Mouse (Mus musculus) heart, adult 11 months (tissue): ENCODE results near the gene Lrp8.

ENCODE experiments used
- DNase-seq: peaks from one replicate; pipeline ENCODE4 v3.0.0; 2022

The Lrp8 gene

DNA sequence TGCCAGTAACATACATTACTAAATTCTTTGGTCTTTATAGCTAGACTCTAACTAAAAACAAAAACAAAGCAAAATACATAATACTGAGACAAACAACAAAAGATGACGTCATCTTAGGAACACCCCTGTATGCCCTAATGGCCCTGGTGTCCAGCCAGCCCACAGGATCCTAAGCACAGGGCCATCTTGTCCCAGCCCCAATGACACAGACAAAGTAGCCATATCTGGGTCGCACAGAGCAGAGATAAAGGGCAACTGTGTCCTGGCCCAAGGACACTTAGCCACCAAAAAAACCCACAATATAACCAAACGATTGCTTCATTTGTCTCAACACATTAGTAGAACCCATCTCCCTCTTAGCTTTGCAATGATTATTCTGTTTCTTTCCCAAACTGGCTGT is 8.9 kb downstream of the Lrp8 start:
- DNase-seq = no peak

DNA sequence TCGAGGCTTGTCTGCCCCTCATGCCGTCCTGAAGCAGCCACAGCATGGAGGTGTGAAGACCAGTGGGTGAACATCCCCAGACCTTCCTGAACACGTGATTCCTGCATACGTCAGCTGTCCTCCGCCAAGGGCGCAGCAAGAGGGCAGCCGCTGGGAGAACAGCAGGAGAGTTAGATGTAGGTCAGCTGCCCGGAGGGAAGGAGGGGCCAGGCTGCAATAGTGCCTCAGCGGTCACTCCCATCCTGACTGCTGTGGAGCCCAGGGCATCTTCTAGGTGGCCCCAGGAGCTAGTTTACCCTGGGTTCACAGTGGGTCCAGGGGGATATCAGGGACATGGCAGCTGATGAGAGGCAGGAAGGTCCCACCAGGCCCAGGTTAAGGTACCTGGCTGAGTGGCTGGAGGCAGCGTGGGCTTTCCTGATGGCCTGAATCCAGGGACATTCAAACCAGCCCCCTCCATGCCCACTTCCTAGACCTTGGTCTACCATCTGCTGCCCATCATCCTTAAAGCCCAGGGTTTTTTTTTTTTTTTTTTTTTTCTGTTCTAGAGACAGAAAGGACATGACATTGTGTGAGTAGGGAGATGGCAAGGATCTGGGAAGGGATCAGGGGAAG is 9.8 kb downstream of the Lrp8 start:
- no peak for DNase-seq

DNA sequence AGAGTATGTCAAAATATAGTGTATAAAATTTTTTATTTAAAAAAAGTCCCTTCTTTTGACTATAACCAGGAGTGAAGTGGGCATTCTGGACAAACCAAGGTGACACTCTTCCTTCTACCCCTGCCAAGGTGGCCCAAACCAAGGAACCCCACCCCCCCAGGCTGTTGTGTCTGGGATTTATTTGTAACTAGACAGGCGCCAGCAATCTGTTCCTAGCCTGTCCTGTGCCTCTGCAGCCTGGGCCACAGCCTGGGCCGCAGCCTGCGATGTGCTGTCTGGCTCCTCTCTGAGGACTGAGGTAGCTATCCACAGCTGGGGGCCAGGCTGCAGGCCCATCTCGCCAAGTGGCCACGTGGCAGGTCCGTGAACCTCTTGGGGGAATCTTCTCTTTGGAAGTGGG is 10.3 kb downstream of the Lrp8 start:
- DNase-seq = no peak

DNA sequence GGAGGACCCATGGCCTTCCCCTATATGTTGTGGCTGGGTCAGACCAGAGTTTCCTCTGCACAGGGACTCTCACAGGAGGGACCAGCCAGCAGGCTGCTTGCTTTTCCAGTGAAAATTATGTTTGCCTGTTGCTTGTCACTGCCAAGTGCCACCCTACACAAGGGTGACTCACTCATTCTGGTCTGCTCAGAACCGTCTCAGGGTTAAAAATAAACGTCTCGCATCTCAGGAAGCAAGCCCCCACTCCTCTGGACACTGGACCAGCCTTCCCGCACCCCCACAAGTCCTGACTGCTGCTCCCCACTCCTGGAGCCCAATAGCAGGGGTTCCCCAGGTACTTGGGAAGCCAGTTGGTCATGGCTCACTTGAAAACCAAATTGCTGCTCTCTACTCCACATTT is 14.4 kb downstream of the Lrp8 start:
- no peak for DNase-seq

DNA sequence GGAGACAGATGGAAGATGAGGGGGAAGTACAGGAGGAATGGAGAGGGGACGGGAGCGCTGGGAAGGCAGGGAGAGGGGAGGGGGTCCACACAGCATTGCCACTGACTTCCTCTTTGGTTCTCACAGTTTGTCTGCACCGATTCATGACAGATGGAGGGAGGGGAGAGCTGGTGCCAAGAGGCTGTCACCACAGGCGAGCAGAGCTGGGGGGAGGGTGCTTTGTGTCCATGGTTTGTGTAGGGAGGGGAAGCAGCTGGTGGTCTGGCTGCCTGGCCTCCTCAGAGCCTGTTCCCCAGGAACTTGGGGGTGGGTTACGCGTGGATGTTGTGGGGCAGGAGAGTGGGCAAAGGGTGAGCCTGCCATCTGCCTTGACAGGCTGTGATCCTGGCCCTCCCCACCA is 15.4 kb downstream of the Lrp8 start:
- DNase-seq = no peak

DNA sequence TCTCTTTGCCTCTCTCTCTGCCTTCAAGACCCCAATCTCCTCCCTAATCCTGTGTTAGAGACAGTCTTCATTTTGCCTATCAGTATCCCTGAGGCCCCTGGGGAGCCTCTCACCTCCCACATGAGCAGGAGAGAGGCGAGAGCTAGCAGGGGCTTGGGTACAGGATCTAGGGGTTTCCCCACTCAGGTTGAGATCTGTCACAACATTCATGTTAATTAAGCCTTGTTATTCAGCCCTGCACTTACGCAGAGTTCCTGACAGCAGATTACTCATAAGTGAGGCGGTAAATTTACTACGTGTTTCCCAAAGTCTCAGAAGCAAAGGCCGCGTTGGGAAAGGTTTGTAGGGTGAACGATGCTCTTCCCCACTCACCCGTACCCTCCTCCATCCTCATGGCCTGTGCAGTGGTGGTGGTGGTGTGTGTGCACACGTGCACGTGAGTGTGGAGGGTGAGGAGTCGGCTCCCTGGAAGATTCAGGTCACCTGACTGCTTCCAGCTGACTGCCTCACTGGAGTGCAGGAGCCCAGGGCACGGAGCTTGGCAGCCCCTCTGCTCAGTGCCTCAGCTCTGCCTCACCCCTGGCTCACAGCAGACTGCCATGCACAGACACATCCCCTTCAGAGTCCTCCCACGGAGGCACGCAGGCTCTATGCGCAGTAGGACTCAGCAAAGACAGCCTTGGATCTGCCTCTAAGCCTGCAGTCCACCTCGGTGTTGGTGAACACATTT is 18.1 kb downstream of the Lrp8 start:
- no peak for DNase-seq

DNA sequence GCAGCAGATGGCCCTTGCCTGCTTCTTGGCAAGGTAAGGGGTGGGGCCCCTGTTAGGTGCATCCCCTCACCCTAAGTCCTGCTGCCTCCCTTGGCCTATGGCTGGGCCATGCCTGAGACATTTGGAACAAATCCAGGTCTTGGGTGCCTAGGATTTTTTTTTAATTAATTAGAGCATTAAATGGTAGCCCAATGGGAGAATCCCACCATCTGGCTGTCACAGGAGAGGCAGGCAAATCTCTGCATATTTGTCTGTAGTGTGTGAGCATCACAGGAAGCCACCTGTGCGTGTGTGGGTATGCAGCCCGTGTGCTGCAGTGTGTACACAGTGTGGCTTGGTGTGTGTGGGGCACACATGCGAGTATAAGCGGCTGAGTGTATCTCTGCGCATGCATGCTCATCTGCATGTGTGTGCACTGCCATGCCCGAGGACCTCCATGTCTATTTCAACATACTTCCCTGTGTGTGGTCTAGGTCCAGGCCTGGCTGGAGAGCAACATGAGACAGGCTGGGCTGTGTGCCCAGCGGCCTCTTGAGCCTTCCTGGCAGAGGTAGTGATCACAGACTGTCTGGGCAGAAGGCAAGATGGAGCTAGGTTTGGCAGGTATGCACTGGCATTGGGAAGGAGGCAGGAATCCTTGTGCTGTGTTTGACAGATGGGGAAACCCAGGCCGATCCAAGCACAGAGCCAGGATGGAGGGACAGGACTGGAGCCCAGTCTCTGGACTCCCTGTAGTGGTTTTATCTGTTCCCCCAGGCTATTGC is 19.0 kb downstream of the Lrp8 start:
- peak; percentile 88 for DNase-seq

DNA sequence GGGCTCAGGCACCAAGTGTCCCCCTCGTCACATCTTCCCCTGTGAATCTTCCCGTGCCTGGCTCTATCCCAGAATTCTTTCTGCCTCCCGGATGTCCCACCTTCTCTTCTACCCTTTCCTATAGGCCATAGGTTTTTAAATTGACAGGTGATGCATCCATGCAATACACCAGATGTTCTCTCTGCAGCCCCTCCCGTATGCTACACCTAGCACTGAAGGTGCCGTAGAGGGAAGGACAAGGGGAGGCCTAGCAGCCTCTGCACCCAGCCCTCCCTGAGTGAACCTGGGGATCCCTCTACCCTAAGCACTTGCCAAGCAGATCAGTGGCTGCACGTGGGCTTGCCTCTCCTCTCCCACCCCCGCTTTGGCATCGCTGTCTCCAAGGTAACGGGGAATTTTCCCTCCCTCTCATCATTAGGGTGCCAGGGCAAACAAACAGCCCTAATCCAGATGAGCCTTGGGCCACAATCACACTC is 20.9 kb downstream of the Lrp8 start:
- no peak for DNase-seq

DNA sequence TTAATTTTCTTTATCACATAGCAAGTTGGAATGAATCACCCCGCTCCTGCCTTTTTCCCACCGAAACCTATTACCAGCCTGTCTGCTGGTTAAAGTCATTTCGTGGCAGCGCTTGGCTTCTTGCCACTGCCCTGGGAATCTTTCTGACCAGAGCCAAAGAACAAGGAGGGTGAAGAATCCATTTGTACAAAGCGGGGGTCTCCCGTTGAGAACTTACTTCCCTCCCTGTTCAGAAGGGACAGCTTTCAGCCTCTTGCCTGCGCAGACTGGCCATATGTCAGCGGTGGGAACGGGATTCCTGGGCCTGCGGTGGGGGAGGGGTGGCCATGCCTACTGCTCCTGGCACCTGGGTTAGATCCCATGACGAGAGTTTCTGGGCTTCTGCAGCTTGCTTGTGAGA is 21.4 kb downstream of the Lrp8 start:
- no peak for DNase-seq

DNA sequence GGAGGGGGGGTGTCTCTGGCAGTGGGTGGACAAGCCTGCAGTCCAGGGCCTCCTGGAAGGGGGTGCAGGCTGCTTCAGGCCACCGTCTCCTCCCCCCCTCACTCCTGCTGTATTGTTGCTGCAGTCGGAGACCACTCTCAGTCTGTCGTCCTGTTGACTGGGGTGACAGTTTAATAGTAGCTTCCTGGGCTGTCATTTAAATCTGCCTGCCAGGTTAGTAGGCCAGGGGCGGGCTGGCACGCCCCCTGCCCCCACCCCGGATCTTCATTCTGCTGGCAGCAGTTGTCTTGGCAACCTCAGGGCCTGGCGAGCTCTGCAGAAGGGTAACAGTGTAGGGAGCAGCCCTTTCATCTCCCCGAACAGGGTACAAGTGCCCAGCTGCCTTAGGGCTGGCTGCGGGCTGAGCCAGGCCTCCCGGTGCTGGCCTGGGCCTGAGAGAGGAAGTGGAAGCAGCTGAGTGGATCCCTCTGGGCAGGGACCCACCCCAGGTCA is 26.7 kb downstream of the Lrp8 start:
- DNase-seq = no peak

DNA sequence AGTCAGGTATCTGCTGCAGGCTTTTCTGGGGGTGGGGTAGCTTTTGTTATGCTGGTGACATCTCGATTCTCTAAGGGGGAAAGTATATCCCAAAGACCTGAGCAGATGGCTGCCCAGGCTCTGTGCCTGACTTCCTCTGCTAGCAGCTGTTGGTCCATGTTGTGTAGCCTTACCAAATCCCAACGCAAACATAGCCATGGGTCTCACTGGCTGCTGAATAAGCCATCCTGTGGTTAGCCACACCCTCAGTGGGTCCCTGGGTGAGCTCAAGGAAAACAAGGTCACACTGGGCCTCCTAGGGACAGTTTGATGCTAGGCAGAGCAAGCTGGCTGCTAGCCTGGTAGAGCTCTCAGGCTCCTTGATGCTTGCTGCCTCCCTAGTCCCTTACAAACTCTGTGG is 27.6 kb downstream of the Lrp8 start:
- DNase-seq = no peak

DNA sequence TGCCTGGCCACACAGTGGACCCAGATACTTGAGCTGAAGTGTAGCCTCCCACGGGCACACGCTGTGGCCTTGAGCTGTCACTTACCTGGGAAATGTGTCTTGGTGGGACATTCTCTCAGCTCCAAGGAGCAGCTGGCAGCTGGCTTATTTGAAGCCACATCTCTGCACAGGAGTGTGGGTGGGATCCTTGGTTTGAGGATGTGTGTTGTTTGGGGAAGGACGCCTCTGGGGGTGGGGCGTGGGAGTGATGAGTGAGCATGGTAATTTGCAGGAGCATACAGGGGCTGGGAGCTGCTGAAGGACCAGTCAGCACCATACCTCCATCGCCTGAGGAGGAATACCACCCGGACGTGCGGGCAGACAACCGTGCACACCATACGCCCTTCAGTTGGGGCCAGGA is 28.1 kb downstream of the Lrp8 start:
- no peak for DNase-seq

DNA sequence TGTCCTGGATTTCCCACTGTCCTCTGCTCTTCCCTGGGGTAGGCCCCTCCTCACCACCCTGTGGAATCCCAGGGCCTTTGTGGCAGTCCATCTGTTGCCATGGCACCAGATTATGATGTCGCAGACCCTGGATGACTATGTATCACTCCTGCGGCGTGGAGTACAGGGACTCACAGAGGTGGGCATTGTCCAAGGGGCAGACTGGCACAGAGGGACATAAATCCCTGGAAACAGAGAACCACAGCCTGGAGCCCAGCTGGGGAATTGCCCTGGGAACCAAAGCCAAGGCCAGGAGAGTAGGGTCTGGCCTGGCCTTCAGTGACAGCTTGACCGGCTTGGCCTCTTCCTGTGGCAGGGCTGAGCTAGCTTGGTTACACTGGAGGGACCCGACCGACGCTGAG is 28.8 kb downstream of the Lrp8 start:
- DNase-seq = no peak

DNA sequence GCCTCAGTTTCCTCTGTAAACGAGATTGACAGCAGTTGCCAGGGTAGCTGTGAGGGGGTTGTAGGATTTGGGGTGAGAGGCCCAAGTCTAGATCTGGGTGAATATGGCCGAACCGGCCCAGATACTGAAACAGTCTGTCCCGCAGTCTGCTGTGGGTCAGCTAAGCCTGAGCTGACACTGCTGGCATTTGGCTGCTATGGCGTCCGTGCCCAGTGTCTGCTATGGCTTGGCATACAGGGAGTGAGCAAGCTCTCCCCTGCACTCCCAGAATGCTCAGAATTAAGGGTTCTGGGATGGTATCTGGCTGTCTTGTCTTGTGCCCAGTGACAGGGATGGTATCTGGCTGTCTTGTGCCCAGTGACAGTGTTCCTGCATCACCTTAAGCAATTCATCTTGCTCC is 29.6 kb downstream of the Lrp8 start:
- DNase-seq = no peak

DNA sequence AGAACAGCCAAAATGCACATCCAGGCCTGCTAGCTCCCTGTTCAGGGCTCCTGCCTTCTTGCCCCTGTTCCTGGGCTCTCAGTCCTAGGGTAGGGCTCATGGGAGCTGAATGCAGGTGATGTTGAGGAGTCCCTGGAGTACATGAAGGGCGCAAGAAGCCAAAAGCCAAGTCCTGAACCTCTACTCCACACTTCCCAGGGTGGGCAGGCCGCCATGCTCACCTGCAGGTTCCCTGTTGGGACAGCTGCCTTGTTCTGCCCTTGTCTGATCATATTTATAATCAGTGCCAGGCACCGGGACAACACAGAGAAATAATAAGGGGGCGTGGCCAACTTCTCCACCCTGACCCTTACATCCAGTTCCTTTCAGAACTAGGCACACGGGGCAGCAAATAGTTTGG is 31.5 kb downstream of the Lrp8 start:
- DNase-seq = no peak

DNA sequence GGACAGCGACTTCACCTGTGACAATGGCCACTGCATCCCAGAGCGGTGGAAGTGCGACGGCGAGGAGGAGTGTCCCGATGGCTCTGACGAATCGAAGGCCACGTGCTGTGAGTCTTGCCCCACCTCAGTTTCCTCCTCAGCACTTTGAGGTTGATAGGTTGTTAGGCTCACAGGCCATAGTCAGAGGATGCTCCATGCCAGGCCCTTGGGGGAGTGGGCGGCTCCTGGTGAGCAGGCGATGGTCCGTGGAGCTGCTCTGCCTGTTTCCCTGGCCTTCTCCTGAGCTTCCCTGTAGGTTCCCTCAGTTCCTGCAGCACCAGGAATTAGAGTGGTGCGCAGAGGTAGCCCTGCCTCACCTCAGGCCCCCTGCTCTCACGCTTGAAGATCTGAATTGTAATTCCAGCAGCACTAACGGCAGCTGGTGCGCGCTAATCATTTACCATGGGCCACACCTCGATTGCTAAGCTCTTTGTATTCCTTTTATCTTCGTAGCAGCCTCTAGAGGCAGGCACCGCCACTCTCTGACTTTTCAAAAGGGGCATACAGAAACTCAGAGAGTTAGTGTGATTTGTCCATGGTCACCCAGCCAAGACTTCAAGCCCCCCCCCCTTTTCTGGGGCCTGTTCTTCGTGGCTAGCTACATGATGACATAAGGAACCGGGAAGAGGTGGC is 32.7 kb downstream of the Lrp8 start:
- no peak for DNase-seq

DNA sequence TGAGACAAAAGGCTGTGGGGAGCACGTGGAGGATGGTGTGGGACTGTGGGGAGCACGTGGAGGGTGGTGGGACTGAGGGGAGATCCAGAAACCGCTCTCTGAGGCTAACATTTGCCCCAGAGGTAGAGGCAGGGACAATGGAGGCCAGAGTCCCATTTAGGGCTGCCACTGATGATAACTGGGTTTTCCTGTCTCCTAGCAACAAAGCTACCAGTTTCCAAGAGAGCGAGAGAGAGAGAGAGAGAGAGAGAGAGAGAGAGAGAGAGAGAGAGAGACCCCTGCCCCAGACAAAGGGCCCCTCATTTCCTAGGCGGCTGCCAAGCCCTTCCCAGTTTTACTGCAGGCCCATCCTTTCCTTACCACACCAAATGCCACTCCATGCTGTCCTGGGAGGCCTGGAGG is 33.4 kb downstream of the Lrp8 start:
- no peak for DNase-seq

DNA sequence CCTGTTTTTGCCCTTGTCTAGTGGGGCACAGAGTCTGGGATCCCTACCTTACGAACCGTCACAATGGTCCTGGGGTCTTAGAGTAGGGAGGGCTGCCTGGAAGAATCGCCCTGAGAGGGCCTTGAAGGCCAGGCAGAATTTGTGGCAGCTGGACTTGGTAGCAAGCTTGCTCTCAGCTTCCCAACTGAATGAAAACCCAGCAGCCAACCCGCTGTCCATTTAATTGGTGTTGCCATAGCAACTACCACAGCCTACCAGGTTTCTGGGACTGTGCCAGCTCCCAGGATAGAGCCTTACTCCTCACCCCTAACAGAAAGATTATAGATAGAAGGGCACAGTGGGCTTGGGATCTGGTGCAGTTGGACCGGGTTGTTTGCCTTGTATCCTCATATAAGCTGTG is 34.7 kb downstream of the Lrp8 start:
- DNase-seq = no peak

DNA sequence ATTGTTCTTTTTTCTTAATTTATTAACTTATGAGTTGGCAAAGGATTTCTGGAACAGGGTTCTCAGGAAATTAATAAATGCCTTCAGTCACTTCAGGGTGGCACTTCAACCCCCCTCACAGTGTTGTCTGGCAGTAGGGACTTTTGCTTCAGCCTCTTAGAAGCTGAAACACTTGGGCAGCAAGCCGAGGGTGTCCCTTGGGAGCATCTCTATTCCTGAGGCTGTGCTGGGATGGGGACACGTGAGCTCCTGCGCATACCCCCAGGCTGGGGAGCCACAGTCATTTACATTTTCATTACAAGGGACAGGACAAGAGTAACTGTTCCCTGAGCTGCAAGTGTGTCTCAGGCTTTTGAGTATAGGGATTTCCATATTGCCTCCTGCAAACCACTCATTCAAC is 35.8 kb downstream of the Lrp8 start:
- no peak for DNase-seq

DNA sequence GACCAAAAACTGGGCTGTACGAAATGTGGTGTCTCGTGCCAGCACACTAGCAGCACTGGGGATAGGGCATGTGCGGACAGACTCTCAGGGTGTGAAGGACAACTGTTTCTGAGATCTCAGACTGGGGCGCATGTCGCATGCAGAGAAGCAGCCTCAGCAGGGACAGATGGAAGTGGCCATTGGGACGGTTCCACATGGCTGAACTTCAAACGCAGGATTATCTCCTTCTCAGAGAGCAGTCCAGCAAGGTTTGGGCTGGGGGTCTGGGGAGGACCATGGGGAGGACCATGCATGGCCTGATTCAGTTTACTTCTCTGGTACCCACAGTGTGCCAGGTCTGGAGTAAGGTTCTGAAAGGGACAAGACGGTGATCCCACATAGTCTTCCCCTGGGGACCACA is 41.6 kb downstream of the Lrp8 start:
- no peak for DNase-seq

DNA sequence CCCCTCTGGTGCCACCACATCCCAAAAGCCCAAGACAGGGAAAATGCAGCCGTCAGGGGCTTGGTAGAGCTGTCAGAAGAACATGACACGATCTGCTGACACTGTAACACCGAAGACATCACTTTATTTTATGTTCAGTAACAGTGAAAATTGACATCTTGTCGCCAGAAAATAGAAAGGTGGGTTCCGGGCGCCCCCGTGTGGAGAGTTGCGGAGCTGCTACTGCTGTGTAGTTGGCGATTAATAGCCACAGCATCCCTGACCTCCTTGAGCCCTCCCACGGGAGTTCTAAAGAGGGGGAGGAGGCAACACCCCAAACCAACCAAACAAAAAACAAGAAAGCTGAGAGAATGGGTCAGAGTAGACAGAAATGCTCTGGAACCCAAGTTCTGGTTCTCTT is 42.9 kb downstream of the Lrp8 start:
- no peak for DNase-seq

DNA sequence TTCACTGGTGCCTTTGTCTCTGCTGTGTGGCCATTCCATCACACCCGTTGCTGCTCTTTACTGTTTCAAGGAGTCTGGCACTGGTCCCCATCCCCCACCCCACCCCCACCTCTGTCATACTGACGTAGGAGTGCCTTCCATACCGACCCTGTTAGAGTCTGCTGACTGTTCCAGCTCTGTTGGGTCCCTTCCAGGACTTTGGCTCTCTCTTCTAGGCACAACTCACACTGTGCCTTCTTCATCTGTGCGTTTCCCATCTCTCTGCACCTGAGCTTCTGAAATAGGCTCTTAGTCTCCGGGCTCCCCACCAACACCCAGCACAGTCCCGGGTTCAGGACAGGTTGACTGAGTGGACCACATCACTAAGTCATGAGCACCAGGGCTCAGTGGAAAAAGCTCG is 44.7 kb downstream of the Lrp8 start:
- no peak for DNase-seq

DNA sequence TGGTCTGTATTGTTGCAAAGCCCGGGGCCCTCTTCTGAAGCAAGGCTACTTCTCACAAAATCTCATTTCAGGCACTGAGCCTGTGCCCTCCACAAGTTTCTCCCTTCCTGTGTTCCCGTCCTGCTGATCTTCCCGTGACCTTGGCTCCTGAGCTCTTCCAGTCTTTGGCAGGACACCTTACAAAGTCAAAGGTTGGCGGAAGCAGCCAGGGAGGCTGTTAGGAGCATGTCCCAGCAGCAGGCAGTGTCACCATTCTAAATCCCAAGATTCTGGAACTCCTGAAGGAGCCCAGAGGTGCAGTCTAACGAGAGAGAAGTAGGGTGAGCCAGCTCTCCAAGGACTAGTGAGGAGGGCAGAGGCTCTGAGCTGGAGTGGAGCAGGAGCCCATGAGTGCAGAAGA is 46.5 kb downstream of the Lrp8 start:
- DNase-seq = no peak

DNA sequence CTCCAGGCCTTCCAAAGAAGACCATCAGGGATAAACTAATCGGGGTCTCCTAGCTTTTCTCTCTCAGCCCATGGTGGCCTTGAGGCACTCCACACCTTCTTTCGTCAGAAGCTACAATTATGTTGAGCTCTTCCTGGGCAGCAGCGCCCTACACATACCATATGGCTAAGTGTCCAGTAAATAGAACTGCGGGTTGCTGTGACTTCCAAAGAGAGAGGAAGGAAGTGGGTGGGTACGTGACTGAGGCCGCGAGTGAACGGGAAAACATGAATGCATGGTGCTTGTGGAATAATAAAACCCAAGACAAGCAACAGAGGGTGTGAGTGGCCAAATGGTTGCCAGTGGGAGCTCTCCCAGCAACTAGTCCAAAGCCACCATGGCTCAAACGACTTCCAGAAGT is 47.6 kb downstream of the Lrp8 start:
- no peak for DNase-seq
